Mouse (Mus musculus) thymus, postnatal 14 days (tissue): ENCODE results near the gene Gm5134.

Experiments used
- DNase-seq: peaks from one replicate; pipeline ENCODE4 v3.0.0; 2021

Gm5134 gene

GRCm38 (mm10) chr10:75954381-75954811, at the start of gene Gm5134:
TSS of gene Gm5134 (plus strand) at chr10:75954514.
- peak; percentile 48 for DNase-seq

- DNase-seq: no peak
Measured at GRCm38 (mm10) chr10:75906882-75907281, 47.4 kb upstream of the Gm5134 start.

- DNase-seq: no peak
Measured at GRCm38 (mm10) chr10:75910698-75911097, 43.6 kb upstream of the Gm5134 start.

- DNase-seq: no peak
Measured at GRCm38 (mm10) chr10:75913013-75913589, 41.2 kb upstream of the Gm5134 start.

GRCm38 (mm10) chr10:75915557-75915956, 38.8 kb upstream of the Gm5134 start:
- DNase-seq: no peak

- no peak for DNase-seq
Measured at GRCm38 (mm10) chr10:75916840-75917239, 37.5 kb upstream of the Gm5134 start.

GRCm38 (mm10) chr10:75919026-75919425, 35.3 kb upstream of the Gm5134 start:
- DNase-seq: no peak

- peak; percentile 95 for DNase-seq
Measured at GRCm38 (mm10) chr10:75921026-75921725, 33.1 kb upstream of the Gm5134 start, which contains the start of gene Smarcb1. TSS of gene Smarcb1 (minus strand) at chr10:75921617.

- DNase-seq: no peak
Measured at GRCm38 (mm10) chr10:75921726-75922560, 32.4 kb upstream of the Gm5134 start.

- DNase-seq: no peak
Measured at GRCm38 (mm10) chr10:75924324-75924723, 30.0 kb upstream of the Gm5134 start.

GRCm38 (mm10) chr10:75926396-75926795, 27.9 kb upstream of the Gm5134 start:
- DNase-seq: peak; percentile 44

GRCm38 (mm10) chr10:75930304-75930703, 24.0 kb upstream of the Gm5134 start:
- DNase-seq: no peak

GRCm38 (mm10) chr10:75931311-75931710, 23.0 kb upstream of the Gm5134 start:
- DNase-seq: no peak

GRCm38 (mm10) chr10:75932081-75932678, 22.1 kb upstream of the Gm5134 start:
- peak; percentile 47 for DNase-seq

- no peak for DNase-seq
Measured at GRCm38 (mm10) chr10:75932891-75933290, 21.4 kb upstream of the Gm5134 start, which contains the start of gene Chchd10. TSS of gene Chchd10 (plus strand) at chr10:75933130.

- no peak for DNase-seq
Measured at GRCm38 (mm10) chr10:75934991-75935390, 19.3 kb upstream of the Gm5134 start.

- DNase-seq: peak; percentile 70
Measured at GRCm38 (mm10) chr10:75935680-75936541, 18.4 kb upstream of the Gm5134 start, which contains the start of gene Mmp11. TSS of gene Mmp11 (minus strand) at chr10:75936496.

- DNase-seq: no peak
Measured at GRCm38 (mm10) chr10:75936909-75937667, 17.2 kb upstream of the Gm5134 start.

- no peak for DNase-seq
Measured at GRCm38 (mm10) chr10:75937851-75938643, 16.3 kb upstream of the Gm5134 start.
